Mouse (Mus musculus) kidney, adult 2 months (tissue): Measurements from ENCODE around the gene Gpr26. TPM values are rescaled to one million over a fixed set of nuclear protein-coding genes. Genes with fewer than 3 reads are reported as not detected.

Experiments used
- DNase-seq: peaks from one replicate; pipeline ENCODE4 v3.0.0; 2021
- H3K27ac ChIP-seq: fragments of 200-500 bp; 2 replicates; pipeline ENCODE4 v1.5.1; 2012; ENCODE audit warnings: low read depth, low read length, control low read depth, inconsistent platforms; ENCODE audit not compliant: insufficient read depth
- H3K27me3 ChIP-seq: fragments of 200-500 bp; replicated peaks from 2 replicates; pipeline ENCODE4 v1.6.1; 2012; ENCODE audit warnings: mild to moderate bottlenecking, moderate library complexity, low read length, inconsistent platforms; ENCODE audit not compliant: control insufficient read depth, insufficient read depth
- H3K36me3 ChIP-seq: fragments of 200-500 bp; 2 replicates; pipeline ENCODE4 v1.6.1; 2012; ENCODE audit warnings: mild to moderate bottlenecking, moderate library complexity, low read length, inconsistent platforms; ENCODE audit not compliant: control insufficient read depth, insufficient read depth
- H3K4me1 ChIP-seq: fragments of 200-500 bp; 2 replicates; pipeline ENCODE4 v1.6.1; 2011; ENCODE audit warnings: low read length; ENCODE audit not compliant: control insufficient read depth, insufficient read depth
- H3K4me3 ChIP-seq: fragments of 200-500 bp; 2 replicates; pipeline ENCODE4 v1.5.1; 2011; ENCODE audit warnings: mild to moderate bottlenecking, low read depth, low read length, control low read depth; ENCODE audit not compliant: insufficient read depth
- CTCF ChIP-seq: fragments of 200-500 bp; conservative IDR thresholded peaks from 2 replicates; pipeline ENCODE4 v1.5.1; 2011; ENCODE audit warnings: low read depth, mild to moderate bottlenecking, control low read depth, low read length, moderate library complexity, mixed read lengths; ENCODE audit not compliant: insufficient read depth, insufficient read length
- POLR2A ChIP-seq: fragments of 200-500 bp; IDR thresholded peaks from one replicate; pipeline ENCODE4 v1.6.1; 2011; ENCODE audit warnings: low read depth, low read length, control low read depth
- WGBS: fragments of 180-500 bp; shearing (Covaris S2); methylation state at CpG from one replicate; pipeline ENCODE4 v1.1.7; 2018; 5-methylcytosine and 5-hydroxymethylcytosine counted together
- polyA plus RNA-seq: library from polyadenylated mRNA; depleted of rRNA; stranded (reverse); fragments of >200 nt; gene quantifications from 2 replicates; pipeline ENCODE4 v1.2.3, GENCODE M21; 2012

Gpr26 gene
- polyA plus RNA-seq, 1 experiment, result not detected

GRCm38 (mm10) chr7:131992873-131993272, 26.6 kb downstream of the Gpr26 start:
- Histone ChIP-seq H3K27ac (no peak overlapping the region), H3K27me3 (no peaks in the 10 kb centered on the region), H3K4me3 (no peak overlapping the region), H3K36me3 (no peaks in the 10 kb centered on the region), H3K4me1 (no peaks in the 10 kb centered on the region)
- 71% methylated on average over 3 of the region's 3 CpGs for WGBS
- no peak for DNase-seq
- TF ChIP-seq POLR2A, result no peak
- TF ChIP-seq CTCF, result no peak

- no peak for DNase-seq
- Histone ChIP-seq H3K36me3 (no peaks in the 10 kb centered on the region), H3K27me3 (no peaks in the 10 kb centered on the region), H3K4me1 (no peaks in the 10 kb centered on the region), H3K4me3 (no peak overlapping the region), H3K27ac (no peak overlapping the region)
- TF ChIP-seq CTCF (no peak), POLR2A (no peak)
- 58% methylated on average over 14 of the region's 14 CpGs for WGBS
Observed at GRCm38 (mm10) chr7:132005996-132006696, 39.9 kb downstream of the Gpr26 start.

GRCm38 (mm10) chr7:132009002-132009401, 42.7 kb downstream of the Gpr26 start:
- no peak for DNase-seq
- Histone ChIP-seq H3K27ac (no peak overlapping the region), H3K36me3 (no peaks in the 10 kb centered on the region), H3K4me1 (no peaks in the 10 kb centered on the region), H3K4me3 (no peak overlapping the region), H3K27me3 (no peaks in the 10 kb centered on the region)
- TF ChIP-seq POLR2A (no peak), CTCF (no peak)
- 56% methylated on average over 7 of the region's 7 CpGs for WGBS

- Histone ChIP-seq H3K27me3 (no peaks in the 10 kb centered on the region), H3K4me3 (no peak overlapping the region), H3K36me3 (no peaks in the 10 kb centered on the region), H3K4me1 (no peaks in the 10 kb centered on the region), H3K27ac (no peak overlapping the region)
- 47% methylated on average over 1 of the region's 1 CpGs for WGBS
- no peak for TF ChIP-seq POLR2A
- TF ChIP-seq CTCF, result no peak
- DNase-seq, result no peak
Observed at GRCm38 (mm10) chr7:132012969-132013679, 46.9 kb downstream of the Gpr26 start.

- TF ChIP-seq CTCF (no peak), POLR2A (no peak)
- H3K27ac ChIP-seq, result no peak overlapping the region
- WGBS, result 70% methylated on average over 5 of the region's 5 CpGs
- no peak overlapping the region for H3K4me3 ChIP-seq
- DNase-seq, result no peak
- no peaks in the 10 kb centered on the region for H3K36me3 ChIP-seq
- H3K27me3 ChIP-seq, result no peaks in the 10 kb centered on the region
- H3K4me1 ChIP-seq, result no peaks in the 10 kb centered on the region
Observed at GRCm38 (mm10) chr7:132013970-132014369, 47.7 kb downstream of the Gpr26 start.

GRCm38 (mm10) chr7:132015193-132015592, 48.9 kb downstream of the Gpr26 start:
- H3K36me3 ChIP-seq, result no peaks in the 10 kb centered on the region
- 20% methylated on average over 3 of the region's 3 CpGs for WGBS
- no peaks in the 10 kb centered on the region for H3K4me1 ChIP-seq
- H3K27ac ChIP-seq, result no peak overlapping the region
- no peak for DNase-seq
- H3K27me3 ChIP-seq, result no peaks in the 10 kb centered on the region
- no peak for TF ChIP-seq POLR2A
- TF ChIP-seq CTCF, result no peak
- no peak overlapping the region for H3K4me3 ChIP-seq

- 69% methylated on average over 3 of the region's 3 CpGs for WGBS
- TF ChIP-seq POLR2A, result no peak
- no peak for TF ChIP-seq CTCF
- Histone ChIP-seq H3K27me3 (no peaks in the 10 kb centered on the region), H3K27ac (no peak overlapping the region), H3K36me3 (no peaks in the 10 kb centered on the region), H3K4me1 (no peaks in the 10 kb centered on the region), H3K4me3 (no peak overlapping the region)
- DNase-seq, result no peak
Observed at GRCm38 (mm10) chr7:132015933-132016332, 49.7 kb downstream of the Gpr26 start.
